Mouse (Mus musculus): Measurements from ENCODE around the gene Tfdp1. TPM values are rescaled to one million over a fixed set of nuclear protein-coding genes. Genes with fewer than 3 reads are reported as not detected.

Tfdp1 gene
- polyA plus RNA-seq (2012), result 30.3 and 62.9 TPM in 2 replicates

- no peak for TF ChIP-seq GATA1 (IDR thresholded peaks at IDR 0.05; ENCODE audit: low read length)
Measured at GRCm38 (mm10) chr8:13338255-13338860, at the start of gene Tfdp1. Gene Tfdp1, plus strand, starts transcription at chr8:13338751.

GRCm38 (mm10) chr8:13292364-13292763 is 46.2 kb upstream of the Tfdp1 start:
- no peak for TF ChIP-seq GATA1 (IDR thresholded peaks at IDR 0.05; ENCODE audit: low read length)

- TF ChIP-seq GATA1 (IDR thresholded peaks at IDR 0.05; ENCODE audit: low read length), result no peak
Measured at GRCm38 (mm10) chr8:13293677-13294470, 44.7 kb upstream of the Tfdp1 start.

- TF ChIP-seq GATA1 (IDR thresholded peaks at IDR 0.05; ENCODE audit: low read length), result no peak
Measured at GRCm38 (mm10) chr8:13299571-13299970, 39.0 kb upstream of the Tfdp1 start.

- no peak for TF ChIP-seq GATA1 (IDR thresholded peaks at IDR 0.05; ENCODE audit: low read length)
Measured at GRCm38 (mm10) chr8:13301036-13301435, 37.5 kb upstream of the Tfdp1 start.

GRCm38 (mm10) chr8:13305459-13305858 is 33.1 kb upstream of the Tfdp1 start:
- TF ChIP-seq GATA1 (IDR thresholded peaks at IDR 0.05; ENCODE audit: low read length), result no peak

- no peak for TF ChIP-seq GATA1 (IDR thresholded peaks at IDR 0.05; ENCODE audit: low read length)
Measured at GRCm38 (mm10) chr8:13305884-13306283, 32.7 kb upstream of the Tfdp1 start.

GRCm38 (mm10) chr8:13306309-13306909 is 32.1 kb upstream of the Tfdp1 start:
- no peak for TF ChIP-seq GATA1 (IDR thresholded peaks at IDR 0.05; ENCODE audit: low read length)

GRCm38 (mm10) chr8:13306916-13307315 is 31.6 kb upstream of the Tfdp1 start:
- no peak for TF ChIP-seq GATA1 (IDR thresholded peaks at IDR 0.05; ENCODE audit: low read length)

GRCm38 (mm10) chr8:13314922-13315321 is 23.6 kb upstream of the Tfdp1 start:
- no peak for TF ChIP-seq GATA1 (IDR thresholded peaks at IDR 0.05; ENCODE audit: low read length)

- TF ChIP-seq GATA1 (IDR thresholded peaks at IDR 0.05; ENCODE audit: low read length), result no peak
Measured at GRCm38 (mm10) chr8:13316671-13317070, 21.9 kb upstream of the Tfdp1 start.

GRCm38 (mm10) chr8:13326598-13326997 is 12.0 kb upstream of the Tfdp1 start:
- no peak for TF ChIP-seq GATA1 (IDR thresholded peaks at IDR 0.05; ENCODE audit: low read length)

GRCm38 (mm10) chr8:13334671-13335070 is 3.9 kb upstream of the Tfdp1 start:
- TF ChIP-seq GATA1 (IDR thresholded peaks at IDR 0.05; ENCODE audit: low read length), result no peak

GRCm38 (mm10) chr8:13337678-13338077 is 873 bp upstream of the Tfdp1 start:
- TF ChIP-seq GATA1 (IDR thresholded peaks at IDR 0.05; ENCODE audit: low read length), result no peak

GRCm38 (mm10) chr8:13338901-13339645 is 522 bp downstream of the Tfdp1 start:
- no peak for TF ChIP-seq GATA1 (IDR thresholded peaks at IDR 0.05; ENCODE audit: low read length)

GRCm38 (mm10) chr8:13339646-13339990 is 1.1 kb downstream of the Tfdp1 start:
- no peak for TF ChIP-seq GATA1 (IDR thresholded peaks at IDR 0.05; ENCODE audit: low read length)
